Mouse (Mus musculus) embryonic fibroblast, embryonic 13.5 days (primary cell): Measurements from ENCODE around the gene Nos2.

ENCODE experiments used
- CTCF ChIP-seq: IDR thresholded peaks from 2 replicates; pipeline ENCODE4 v1.5.1; 2011; ENCODE audit warnings: mild to moderate bottlenecking, control low read depth, low read length, moderate library complexity, borderline replicate concordance; ENCODE audit not compliant: insufficient read depth
- POLR2A ChIP-seq: IDR thresholded peaks from 2 replicates; pipeline ENCODE4 v1.6.1; 2011; ENCODE audit warnings: low read depth, mild to moderate bottlenecking, control low read depth, low read length, moderate library complexity

DNA sequence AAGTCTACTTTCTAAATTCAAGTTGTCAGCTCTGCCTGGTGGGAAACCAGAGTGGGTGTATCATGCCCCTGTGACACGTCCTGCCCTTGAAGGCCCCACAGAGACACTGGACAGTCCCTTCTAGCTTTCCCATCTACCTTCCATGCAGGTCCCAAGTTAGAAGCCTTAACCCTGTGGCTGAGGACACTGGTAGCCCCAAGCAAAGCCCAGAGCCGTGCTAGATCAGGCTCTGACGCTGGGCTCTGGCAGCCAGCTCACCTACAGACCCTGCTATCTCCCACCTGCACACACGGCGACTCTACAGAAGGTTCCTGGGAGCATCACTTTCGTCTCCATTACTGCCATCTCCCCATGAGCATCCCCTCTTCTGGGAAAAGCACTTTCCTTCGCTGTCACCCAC is 63.0 kb downstream of the Nos2 start:
- TF ChIP-seq POLR2A: no peak
- no peak for TF ChIP-seq CTCF
